Mouse (Mus musculus) heart, embryonic 11.5 days (tissue): ENCODE measurements around the gene Ryr1. TPM values are rescaled to one million over a fixed set of nuclear protein-coding genes. Genes with fewer than 3 reads are reported as not detected.

Experiments
- microRNA counts: library from miRNA; unstranded; fragments of <30 nt; microRNA quantifications from one replicate; lab custom pipeline; 2015
- microRNA-seq: library from miRNA; unstranded; fragments of <30 nt; microRNA quantifications from one replicate; pipeline ENCODE4, GENCODE M21; 2016; ENCODE audit warnings: borderline number of aligned reads
- polyA plus RNA-seq: library from polyadenylated mRNA; unstranded; fragments of >200 nt; fragmentation: Nextera tagmentation; extraction: Ambion mirVana; gene quantifications from 2 replicates; pipeline ENCODE4 v1.2.1, GENCODE M21; 2014

The Ryr1 gene
- polyA plus RNA-seq, 1 experiment from 2014 or later, result 0.31 TPM

MicroRNAs within 50 kb of the gene (microRNA counts, 519-probe panel; counts per million panel counts)
- 32.2 counts per million for microRNA mmu-miR-1963 (lab: Ali Mortazavi, UCI)

Small RNA genes lying within 50 kb of the gene (microRNA-seq; reads per million reads assigned to microRNA genes)
- gene Gm44408 (not detected), gene Mir1963 (not detected)

Other genes starting within 250 kb of the Ryr1 start
- gene Capn12, start 243.8 kb downstream of the Ryr1 start, polyA plus RNA-seq, result 0.46 and 0.70 TPM in 2 replicates
- 227 and 262 TPM in 2 replicates for gene Actn4, start 162.8 kb downstream of the Ryr1 start, polyA plus RNA-seq
- gene Eif3k, start 143.3 kb downstream of the Ryr1 start, polyA plus RNA-seq, result 278 and 286 TPM in 2 replicates
- 6.8 and 6.9 TPM in 2 replicates for gene Map4k1, start 143.1 kb downstream of the Ryr1 start, polyA plus RNA-seq
- gene Rasgrp4, start 9.7 kb upstream of the Ryr1 start, polyA plus RNA-seq, result 0.83 and 1.00 TPM in 2 replicates
- 8.3 and 10.7 TPM in 2 replicates for gene Fam98c, start 31.1 kb upstream of the Ryr1 start, polyA plus RNA-seq
- gene Ggn, start 45.0 kb upstream of the Ryr1 start, polyA plus RNA-seq, result 0.42 and 1.1 TPM in 2 replicates
- gene Spred3, start 45.2 kb upstream of the Ryr1 start, polyA plus RNA-seq, result 2.5 and 3.5 TPM in 2 replicates
- 235 and 252 TPM in 2 replicates for gene Psmd8, start 55.5 kb upstream of the Ryr1 start, polyA plus RNA-seq
- 0.37 and 0.44 TPM in 2 replicates for gene Catsperg1, start 88.9 kb upstream of the Ryr1 start, polyA plus RNA-seq
- 0.89 and 1.6 TPM in 2 replicates for gene Kcnk6, start 107.3 kb upstream of the Ryr1 start, polyA plus RNA-seq
- gene Yif1b, start 113.2 kb upstream of the Ryr1 start, polyA plus RNA-seq, result 107 and 110 TPM in 2 replicates
- gene 2200002D01Rik, start 123.3 kb upstream of the Ryr1 start, polyA plus RNA-seq, result 7.0 and 8.8 TPM in 2 replicates
- 39.2 and 42.8 TPM in 2 replicates for gene Spint2, start 156.7 kb upstream of the Ryr1 start, polyA plus RNA-seq
- gene Ppp1r14a, start 164.1 kb upstream of the Ryr1 start, polyA plus RNA-seq, result 9.4 and 10.3 TPM in 2 replicates
- 2.9 and 3.3 TPM in 2 replicates for gene Dpf1, start 178.8 kb upstream of the Ryr1 start, polyA plus RNA-seq